18 mouse cellular contexts compared by ENCODE assay signal in the genomic region with DNA sequence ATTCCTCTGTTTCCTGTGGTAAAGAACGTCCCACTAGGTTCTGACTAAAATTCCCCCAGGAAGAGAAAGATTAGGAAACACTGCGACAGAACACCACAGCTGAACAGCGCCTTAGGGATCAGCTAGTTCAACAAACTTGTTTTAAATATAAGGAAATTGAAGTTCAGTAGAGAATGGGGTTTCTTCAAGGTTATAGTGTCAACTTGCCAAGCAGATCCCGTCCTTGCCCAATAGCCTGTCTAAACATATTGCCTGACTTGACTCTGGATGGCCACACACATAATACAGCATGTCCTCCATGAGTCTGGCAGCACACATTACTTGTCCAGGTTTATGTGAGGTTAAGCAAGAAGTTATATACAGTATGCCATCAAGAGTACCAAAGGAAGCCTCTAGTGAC.
"Had no signal": no experiment of that assay in that cellular context is flagged by ENCODE, and none has a peak within 500 bp of the region (broad histone marks: within the 10 kb centered on the region; RNA-seq: fewer than 3 reads in every experiment).

No protein-coding gene starts in this region.

- H3K4me3 ChIP-seq: midbrain, embryonic 10.5 days; midbrain, embryonic 12.5 days; myocyte; neural tube, embryonic 13.5 days; neural tube, embryonic 15.5 days; stomach, embryonic 15.5 days had no signal

- H3K27ac ChIP-seq: midbrain, embryonic 10.5 days; midbrain, embryonic 12.5 days; neural tube, embryonic 13.5 days; neural tube, embryonic 15.5 days; stomach, embryonic 15.5 days; stomach, postnatal 0 days had no signal

- H3K27me3 ChIP-seq: midbrain, embryonic 12.5 days; neural tube, embryonic 13.5 days; neural tube, embryonic 15.5 days; stomach, embryonic 15.5 days had no signal

- DNase-seq: lung, adult 18-20 months; lung, embryonic 14.5 days; lung, postnatal 4 days; midbrain, embryonic 14.5 days; retina, postnatal 1 day; right cerebral cortex, adult 18-20 months; right cerebral cortex, postnatal 25 days; thymus, adult 2 months; thymus, postnatal 25 days; thymus, postnatal 4 days had no signal

- H3K4me1 ChIP-seq: midbrain, embryonic 12.5 days; neural tube, embryonic 13.5 days; neural tube, embryonic 15.5 days; stomach, embryonic 15.5 days had no signal

- ATAC-seq: midbrain, embryonic 16.5 days had no signal

- H3K9ac ChIP-seq: lung, embryonic 14.5 days; midbrain, embryonic 12.5 days; neural tube, embryonic 13.5 days; neural tube, embryonic 15.5 days; stomach, embryonic 15.5 days had no signal

- H3K36me3 ChIP-seq: midbrain, embryonic 10.5 days; midbrain, embryonic 12.5 days; neural tube, embryonic 13.5 days; neural tube, embryonic 15.5 days; stomach, embryonic 15.5 days had no signal

- H3K4me2 ChIP-seq: lung, embryonic 14.5 days; midbrain, embryonic 12.5 days; neural tube, embryonic 13.5 days; neural tube, embryonic 15.5 days; stomach, embryonic 15.5 days had no signal

- H3K9me3 ChIP-seq: midbrain, embryonic 10.5 days; midbrain, embryonic 12.5 days; neural tube, embryonic 13.5 days; neural tube, embryonic 15.5 days; stomach, embryonic 15.5 days had no signal
